Mouse (Mus musculus) MEL (cell line): ENCODE results near the gene Ripply1. TPM values are rescaled to one million over a fixed set of nuclear protein-coding genes. Genes with fewer than 3 reads are reported as not detected.

Source experiments
- DNase-seq: peaks from one replicate; pipeline ENCODE4 v3.0.0; 2011; ENCODE audit warnings: low read depth, low spot score
- H3K27ac ChIP-seq: 2 replicates; pipeline ENCODE4 v1.5.1; 2012; ENCODE audit warnings: low read depth, mild to moderate bottlenecking, control low read depth, low read length, moderate library complexity; ENCODE audit not compliant: control insufficient read depth
- H3K27me3 ChIP-seq, 2 experiments: fragments of 150-350 bp in 1 of 2; sonication (generic) in 1 of 2; 2 replicates each; pipeline ENCODE4 v1.6.1; 2012; ENCODE audit warnings: low read length in 2 of 2, mild to moderate bottlenecking in 2 of 2, improper control_type of control experiment in 1 of 2, moderate library complexity in 1 of 2; ENCODE audit not compliant: insufficient read depth in 2 of 2, control insufficient read depth in 1 of 2
- H3K36me3 ChIP-seq, 2 experiments: 2 replicates each; pipeline ENCODE4 v1.6.1; 2012 to 2014; ENCODE audit warnings: low read length in 2 of 2, improper control_type of control experiment in 1 of 2, inconsistent platforms in 1 of 2, mild to moderate bottlenecking in 1 of 2; ENCODE audit not compliant: insufficient read depth in 2 of 2, control insufficient read depth in 1 of 2
- H3K4me1 ChIP-seq, 2 experiments: fragments of 150-350 bp in 1 of 2; sonication (generic) in 1 of 2; 2 replicates each; pipeline ENCODE4 v1.6.1; 2012; ENCODE audit warnings: low read length in 2 of 2, improper control_type of control experiment in 1 of 2, mild to moderate bottlenecking in 1 of 2; ENCODE audit not compliant: insufficient read depth in 2 of 2, control insufficient read depth in 1 of 2
- H3K4me3 ChIP-seq, 2 experiments: fragments of 150-350 bp in 1 of 2; sonication (generic) in 1 of 2; 2 replicates each; pipeline ENCODE4 v1.5.1; 2012; ENCODE audit warnings: low read depth in 2 of 2, low read length in 2 of 2, mild to moderate bottlenecking in 2 of 2, moderate library complexity in 2 of 2, control low read depth in 1 of 2, improper control_type of control experiment in 1 of 2; ENCODE audit not compliant: control insufficient read depth in 1 of 2, insufficient read depth in 1 of 2
- H3K79me2 ChIP-seq: 2 replicates; pipeline ENCODE4 v1.6.1; 2012; ENCODE audit warnings: mild to moderate bottlenecking, low read length, moderate library complexity; ENCODE audit not compliant: control insufficient read depth, poor library complexity, insufficient read depth
- H3K9ac ChIP-seq: 2 replicates; pipeline ENCODE4 v1.6.1; 2012; ENCODE audit warnings: low read depth, mild to moderate bottlenecking, control low read depth, low read length, moderate library complexity; ENCODE audit not compliant: control insufficient read depth, poor library complexity, severe bottlenecking
- H3K9me3 ChIP-seq: fragments of 150-350 bp; sonication (generic); replicated peaks from 2 replicates; pipeline ENCODE4 v1.6.1; 2012; ENCODE audit warnings: mild to moderate bottlenecking, low read length, improper control_type of control experiment, moderate library complexity; ENCODE audit not compliant: insufficient read depth
- CTCF ChIP-seq, 3 experiments: IDR thresholded peaks in 2 of 3; conservative IDR thresholded peaks in 1 of 3; 2 replicates each; pipeline ENCODE4 v1.5.1; 2011 to 2012; ENCODE audit warnings: low read length in 3 of 3, low read depth in 2 of 3, mild to moderate bottlenecking in 2 of 3, improper control_type of control experiment in 1 of 3, inconsistent platforms in 1 of 3, mixed read lengths in 1 of 3, moderate library complexity in 1 of 3; ENCODE audit not compliant: control insufficient read depth in 1 of 3, insufficient read depth in 1 of 3, poor library complexity in 1 of 3, severe bottlenecking in 1 of 3
- E2F4 ChIP-seq: IDR thresholded peaks from 2 replicates; pipeline ENCODE4 v1.6.1; 2011; ENCODE audit warnings: low read depth, low read length, improper control_type of control experiment, borderline replicate concordance
- EP300 ChIP-seq, 2 experiments: IDR thresholded peaks; 2 replicates each; pipeline ENCODE4 v1.6.1; 2011; ENCODE audit warnings: improper control_type of control experiment in 2 of 2, low read length in 2 of 2, low read depth in 1 of 2, mild to moderate bottlenecking in 1 of 2
- ETS1 ChIP-seq: IDR thresholded peaks from 2 replicates; pipeline ENCODE4 v1.6.1; 2012; ENCODE audit warnings: low read depth, mild to moderate bottlenecking, inconsistent platforms, low read length, improper control_type of control experiment, moderate library complexity
- GATA1 ChIP-seq: IDR thresholded peaks from 2 replicates; pipeline ENCODE4 v1.6.1; 2011; ENCODE audit warnings: low read depth, low read length, improper control_type of control experiment
- KAT2A ChIP-seq: conservative IDR thresholded peaks from 2 replicates; pipeline ENCODE4 v1.6.1; 2012; ENCODE audit warnings: low read depth, low read length, improper control_type of control experiment, inconsistent platforms
- MAFK ChIP-seq: IDR thresholded peaks from 2 replicates; pipeline ENCODE4 v1.6.1; 2011; ENCODE audit warnings: low read depth, mild to moderate bottlenecking, low read length, improper control_type of control experiment, borderline replicate concordance
- MXI1 ChIP-seq: IDR thresholded peaks from 2 replicates; pipeline ENCODE4 v1.6.1; 2011; ENCODE audit warnings: mild to moderate bottlenecking, low read depth, low read length, improper control_type of control experiment
- NELFE ChIP-seq: IDR thresholded peaks from 2 replicates; pipeline ENCODE4 v1.6.1; 2011; ENCODE audit warnings: low read depth, low read length, improper control_type of control experiment
- POLR2A ChIP-seq, 2 experiments: IDR thresholded peaks; 2 replicates each; pipeline ENCODE4 v1.6.1; 2011 to 2012; ENCODE audit warnings: low read length in 2 of 2, mild to moderate bottlenecking in 2 of 2, control low read depth in 1 of 2, improper control_type of control experiment in 1 of 2, low read depth in 1 of 2, moderate library complexity in 1 of 2; ENCODE audit not compliant: control insufficient read depth in 1 of 2, insufficient read depth in 1 of 2, poor library complexity in 1 of 2
- POLR2AphosphoS5 ChIP-seq: IDR thresholded peaks from 2 replicates; pipeline ENCODE4 v1.6.1; 2012; ENCODE audit warnings: low read depth, borderline replicate concordance, mild to moderate bottlenecking, inconsistent platforms, low read length, moderate library complexity, mixed read lengths
- SIN3A ChIP-seq: IDR thresholded peaks from 2 replicates; pipeline ENCODE4 v1.6.1; 2012; ENCODE audit warnings: low read length, improper control_type of control experiment, inconsistent platforms
- TAL1 ChIP-seq: IDR thresholded peaks from 2 replicates; pipeline ENCODE4 v1.6.1; 2012; ENCODE audit warnings: mild to moderate bottlenecking, inconsistent platforms, low read length, moderate library complexity, mixed read lengths
- TCF12 ChIP-seq: IDR thresholded peaks from 2 replicates; pipeline ENCODE4 v1.6.1; 2014; ENCODE audit warnings: low read depth, mild to moderate bottlenecking, inconsistent platforms, low read length, improper control_type of control experiment, moderate library complexity
- ZC3H11A ChIP-seq: IDR thresholded peaks from 2 replicates; pipeline ENCODE4 v1.6.1; 2012; ENCODE audit warnings: low read depth, mild to moderate bottlenecking, inconsistent platforms, low read length, improper control_type of control experiment
- polyA plus RNA-seq, 2 experiments: library from polyadenylated mRNA; stranded (reverse) in 1 of 2; unstranded in 1 of 2; fragments of >175 nt in 1 of 2; fragments of >200 nt in 1 of 2; gene quantifications; 2 replicates each; pipeline versions ENCODE4 v1.2.1 to v1.2.4; 2012; ENCODE audit warnings: low replicate concordance in 2 of 2, low read depth in 1 of 2; ENCODE audit not compliant: insufficient read length in 2 of 2, insufficient read depth in 1 of 2, missing spikeins in 1 of 2
- total RNA-seq: library from RNA; depleted of rRNA; stranded (reverse); fragments of 300-350 nt; gene quantifications from 2 replicates; pipeline ENCODE4 v1.2.3, GENCODE M21; 2012

The Ripply1 gene
- total and polyA plus RNA-seq, 3 experiments: not detected

- no peak for TF ChIP-seq ZC3H11A
- peak; percentile 56 for TF ChIP-seq TCF12
- no peak for TF ChIP-seq POLR2A (IDR thresholded peaks at IDR 0.05; ENCODE audit: control insufficient read depth in 1 of 2, insufficient read depth in 1 of 2, low read depth in 1 of 2, low read length in 2 of 2, poor library complexity in 1 of 2)
- TF ChIP-seq MAFK: no peak
- TF ChIP-seq TAL1: peak; percentile 59
- peak; percentile 36; the same call in 1 of the 2 replicates for TF ChIP-seq ETS1
- TF ChIP-seq GATA1: peak; percentile 76
- TF ChIP-seq EP300 (IDR thresholded peaks at IDR 0.05; ENCODE audit: low read depth in 1 of 2, low read length in 2 of 2): peak; percentile 73 to 84
- TF ChIP-seq CTCF (IDR thresholded peaks at IDR 0.05 in 2 of 3, conservative IDR thresholded peaks at IDR 0.05 in 1 of 3; ENCODE audit: control insufficient read depth in 1 of 3, insufficient read depth in 1 of 3, low read depth in 2 of 3, low read length in 3 of 3, poor library complexity in 1 of 3, severe bottlenecking in 1 of 3): no peak
- Histone ChIP-seq H3K27me3 (no peaks in the 10 kb centered on the region), H3K36me3 (peaks cover 0 to 32% of the 10 kb centered on the region in 2 experiments; a peak in 2 of 4 replicates), H3K79me2 (no peaks in the 10 kb centered on the region), H3K4me1 (peaks cover 13 to 37% of the 10 kb centered on the region in 2 experiments), H3K27ac (peak overlapping the region; percentile 84), H3K4me3 (peak overlapping the region; percentile 26 to 30; a peak in 3 of 4 replicates), H3K9me3 (no peaks in the 10 kb centered on the region), H3K9ac (peak overlapping the region; percentile 40)
- DNase-seq: peak; percentile 72
Measured at GRCm38 (mm10) chrX:139794072-139794845, 12.1 kb upstream of the Ripply1 start.

GRCm38 (mm10) chrX:139785764-139786163, 3.6 kb upstream of the Ripply1 start:
- H3K4me3 ChIP-seq: no peak overlapping the region
- peak; percentile 67 for DNase-seq
- H3K27me3 ChIP-seq: no peaks in the 10 kb centered on the region
- no peaks in the 10 kb centered on the region for H3K79me2 ChIP-seq
- peaks cover 0 to 32% of the 10 kb centered on the region in 2 experiments; a peak in 2 of 4 replicates for H3K36me3 ChIP-seq
- no peak overlapping the region for H3K9ac ChIP-seq
- TF ChIP-seq NELFE (no peak), EP300 (IDR thresholded peaks at IDR 0.05; ENCODE audit: low read depth in 1 of 2, low read length in 2 of 2) (0 out of 4 replicates have a peak, but pooled peaks of 1 of the 2 experiments have one; percentile 16)
- TF ChIP-seq, all 39 proteins: peak for 1
- H3K4me1 ChIP-seq: peaks cover 15 to 39% of the 10 kb centered on the region in 2 experiments
- H3K27ac ChIP-seq: no peak overlapping the region
- no peaks in the 10 kb centered on the region for H3K9me3 ChIP-seq

GRCm38 (mm10) chrX:139783045-139783422, 881 bp upstream of the Ripply1 start:
- H3K9ac ChIP-seq: no peak overlapping the region
- no peak overlapping the region for H3K27ac ChIP-seq
- no peak for DNase-seq
- H3K36me3 ChIP-seq: peaks cover 0 to 24% of the 10 kb centered on the region in 2 experiments; a peak in 2 of 4 replicates
- H3K4me3 ChIP-seq: no peak overlapping the region
- H3K27me3 ChIP-seq: no peaks in the 10 kb centered on the region
- TF ChIP-seq E2F4: no peak
- no peak for TF ChIP-seq POLR2AphosphoS5
- no peak for TF ChIP-seq SIN3A
- no peak for TF ChIP-seq KAT2A
- no peak for TF ChIP-seq MAFK
- no peak for TF ChIP-seq MXI1
- peaks cover 10 to 37% of the 10 kb centered on the region in 2 experiments for H3K4me1 ChIP-seq
- H3K9me3 ChIP-seq: no peaks in the 10 kb centered on the region
- no peaks in the 10 kb centered on the region for H3K79me2 ChIP-seq
